Mouse (Mus musculus) spleen, adult 2 months (tissue): Measurements from ENCODE around the gene Myh11.

Source experiments
- CTCF ChIP-seq: fragments of 200-500 bp; IDR thresholded peaks from 2 replicates; pipeline ENCODE4 v1.5.1; 2011; ENCODE audit warnings: mild to moderate bottlenecking, inconsistent platforms; ENCODE audit not compliant: insufficient read depth, insufficient read length, insufficient replicate concordance; ENCODE audit errors: extremely low read depth
- POLR2A ChIP-seq: fragments of 200-500 bp; IDR thresholded peaks from 2 replicates; pipeline ENCODE4 v1.6.1; 2011; ENCODE audit warnings: low read depth, low read length, inconsistent platforms

DNA sequence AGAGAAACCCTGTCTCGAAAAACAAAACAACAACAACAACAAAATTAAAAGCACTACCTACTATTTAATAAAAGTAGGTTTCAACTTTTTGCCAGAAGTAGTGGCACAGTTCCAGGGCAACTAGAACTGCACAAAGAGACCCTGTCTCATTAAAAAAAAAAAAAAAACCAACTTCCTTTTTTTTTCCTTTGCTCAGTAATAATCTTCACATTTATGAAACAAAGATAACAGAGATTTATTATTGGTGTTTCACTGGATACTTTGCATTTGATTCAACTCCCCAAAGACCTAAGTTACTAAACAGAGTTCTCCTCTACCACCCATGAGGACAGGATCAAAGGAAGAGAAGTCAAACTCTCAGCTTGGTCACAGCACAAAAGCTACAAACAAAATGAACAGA is 130.2 kb downstream of the Myh11 start:
- TF ChIP-seq POLR2A (no peak), CTCF (no peak)
